Mouse (Mus musculus): ENCODE results near the gene 1110059E24Rik. TPM values are rescaled to one million over a fixed set of nuclear protein-coding genes. Genes with fewer than 3 reads are reported as not detected.
"Not testable (repeated sequence)": the region's sequence is repeated elsewhere in the genome, so short reads cannot be mapped to it uniquely, and the experiment has no call there.

Gene 1110059E24Rik
- polyA plus RNA-seq, 1 experiment: 46.7 TPM

- H3K9me3 ChIP-seq (replicated peaks; ENCODE audit: control insufficient read depth, insufficient read depth, low read length, poor library complexity, severe bottlenecking): no peaks in the 10 kb centered on the region
- no peak overlapping the region for H3K9ac ChIP-seq (ENCODE audit: low read depth, poor library complexity, severe bottlenecking)
- H3K4me3 ChIP-seq (ENCODE audit: low read depth, low read length): no peak overlapping the region
- no peak overlapping the region for H3K27ac ChIP-seq (ENCODE audit: insufficient read depth, low read length)
- H3K36me3 ChIP-seq (ENCODE audit: control insufficient read depth, insufficient read depth, low read length, poor library complexity, severe bottlenecking): no peaks in the 10 kb centered on the region
- no peak for TF ChIP-seq EP300 (IDR thresholded peaks at IDR 0.05; ENCODE audit: insufficient read depth, low read depth, low read length)
- TF ChIP-seq CTCF (IDR thresholded peaks at IDR 0.05; ENCODE audit: low read depth, low read length): no peak
- no peak for TF ChIP-seq POLR2A (IDR thresholded peaks at IDR 0.05; ENCODE audit: insufficient read depth, low read length)
- H3K27me3 ChIP-seq (ENCODE audit: control insufficient read depth, insufficient read depth, low read length, poor library complexity, severe bottlenecking): no peaks in the 10 kb centered on the region
- no peaks in the 10 kb centered on the region for H3K4me1 ChIP-seq (ENCODE audit: control insufficient read depth, insufficient read depth, low read length)
Observed at GRCm38 (mm10) chr19:21629501-21629900, 23.3 kb downstream of the 1110059E24Rik start.

GRCm38 (mm10) chr19:21629030-21629429, 23.7 kb downstream of the 1110059E24Rik start:
- TF ChIP-seq POLR2A (IDR thresholded peaks at IDR 0.05; ENCODE audit: insufficient read depth, low read length) (no peak), EP300 (IDR thresholded peaks at IDR 0.05; ENCODE audit: insufficient read depth, low read depth, low read length) (no peak), CTCF (IDR thresholded peaks at IDR 0.05; ENCODE audit: low read depth, low read length) (no peak)
- H3K27ac ChIP-seq (ENCODE audit: insufficient read depth, low read length): no peak overlapping the region
- H3K4me3 ChIP-seq (ENCODE audit: low read depth, low read length): no peak overlapping the region
- no peaks in the 10 kb centered on the region for H3K27me3 ChIP-seq (ENCODE audit: control insufficient read depth, insufficient read depth, low read length, poor library complexity, severe bottlenecking)
- H3K36me3 ChIP-seq (ENCODE audit: control insufficient read depth, insufficient read depth, low read length, poor library complexity, severe bottlenecking): no peaks in the 10 kb centered on the region
- no peak overlapping the region for H3K9ac ChIP-seq (ENCODE audit: low read depth, poor library complexity, severe bottlenecking)
- no peaks in the 10 kb centered on the region for H3K4me1 ChIP-seq (ENCODE audit: control insufficient read depth, insufficient read depth, low read length)
- no peaks in the 10 kb centered on the region for H3K9me3 ChIP-seq (replicated peaks; ENCODE audit: control insufficient read depth, insufficient read depth, low read length, poor library complexity, severe bottlenecking)

DNA sequence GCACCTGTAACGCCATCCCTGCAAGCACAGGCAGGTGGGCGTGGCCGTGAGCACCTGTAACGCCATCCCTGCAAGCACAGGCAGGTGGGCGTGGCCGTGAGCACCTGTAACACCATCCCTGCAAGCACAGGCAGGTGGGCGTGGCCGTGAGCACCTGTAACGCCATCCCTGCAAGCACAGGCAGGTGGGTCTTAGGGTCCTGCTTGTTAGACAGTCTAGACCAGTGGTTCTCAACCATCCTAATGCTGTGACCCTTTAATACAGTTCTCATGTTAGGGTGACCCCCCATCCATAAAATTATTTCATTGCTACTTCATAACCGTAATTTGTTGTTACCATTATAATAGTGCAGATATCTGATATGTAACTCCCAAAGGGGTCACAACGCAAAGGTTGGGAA, 24.3 kb downstream of the 1110059E24Rik start:
- H3K9me3 ChIP-seq (replicated peaks; ENCODE audit: control insufficient read depth, insufficient read depth, low read length, poor library complexity, severe bottlenecking); H3K27ac ChIP-seq (ENCODE audit: insufficient read depth, low read length); H3K4me3 ChIP-seq (ENCODE audit: low read depth, low read length); H3K36me3 ChIP-seq (ENCODE audit: control insufficient read depth, insufficient read depth, low read length, poor library complexity, severe bottlenecking); H3K4me1 ChIP-seq (ENCODE audit: control insufficient read depth, insufficient read depth, low read length); H3K9ac ChIP-seq (ENCODE audit: low read depth, poor library complexity, severe bottlenecking); H3K27me3 ChIP-seq (ENCODE audit: control insufficient read depth, insufficient read depth, low read length, poor library complexity, severe bottlenecking): not testable (repeated sequence)

DNA sequence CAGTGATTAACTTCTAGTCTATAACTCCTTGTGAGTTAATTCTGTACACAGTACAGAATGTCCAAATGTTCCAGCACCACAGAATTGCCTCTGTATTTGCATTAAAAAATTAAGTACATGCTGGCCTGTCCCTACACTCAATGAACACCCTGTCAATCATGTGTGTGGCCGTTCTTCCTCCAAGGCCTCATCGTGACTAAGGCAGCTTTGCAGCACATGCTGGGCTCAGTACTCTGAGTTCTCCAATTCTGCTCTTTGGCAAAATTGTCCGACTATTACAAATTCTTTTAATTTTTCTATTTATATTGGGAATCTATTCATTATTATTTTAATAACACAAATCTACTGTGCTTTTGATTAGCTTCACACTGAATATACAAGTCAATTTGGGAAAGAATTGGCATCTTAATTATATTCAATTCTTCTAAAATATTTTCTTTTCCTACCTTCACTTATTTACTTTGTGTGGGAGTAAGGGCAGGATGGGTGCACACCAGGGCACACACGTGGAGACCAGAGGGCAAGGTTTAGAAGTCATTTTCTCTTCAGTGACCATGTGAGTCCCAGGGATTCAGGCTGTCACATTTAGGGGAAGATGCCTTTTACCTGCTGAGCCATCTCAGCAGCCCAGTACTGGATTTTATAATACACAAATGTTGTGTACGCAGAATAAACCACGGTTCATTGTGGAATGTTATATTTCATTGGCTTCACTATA, 26.3 kb downstream of the 1110059E24Rik start:
- no peak for TF ChIP-seq POLR2A (IDR thresholded peaks at IDR 0.05; ENCODE audit: insufficient read depth, low read length)
- H3K4me1 ChIP-seq (ENCODE audit: control insufficient read depth, insufficient read depth, low read length): no peaks in the 10 kb centered on the region

GRCm38 (mm10) chr19:21624148-21624535, 28.6 kb downstream of the 1110059E24Rik start:
- Histone ChIP-seq H3K9ac (ENCODE audit: low read depth, poor library complexity, severe bottlenecking) (no peak overlapping the region), H3K27me3 (ENCODE audit: control insufficient read depth, insufficient read depth, low read length, poor library complexity, severe bottlenecking) (no peaks in the 10 kb centered on the region), H3K36me3 (ENCODE audit: control insufficient read depth, insufficient read depth, low read length, poor library complexity, severe bottlenecking) (no peaks in the 10 kb centered on the region), H3K4me1 (ENCODE audit: control insufficient read depth, insufficient read depth, low read length) (no peaks in the 10 kb centered on the region), H3K4me3 (ENCODE audit: low read depth, low read length) (no peak overlapping the region), H3K27ac (ENCODE audit: insufficient read depth, low read length) (no peak overlapping the region), H3K9me3 (replicated peaks; ENCODE audit: control insufficient read depth, insufficient read depth, low read length, poor library complexity, severe bottlenecking) (no peaks in the 10 kb centered on the region)
- TF ChIP-seq EP300 (IDR thresholded peaks at IDR 0.05; ENCODE audit: insufficient read depth, low read depth, low read length) (no peak), POLR2A (IDR thresholded peaks at IDR 0.05; ENCODE audit: insufficient read depth, low read length) (no peak)

More for the DNA sequence above, 26.3 kb downstream of the 1110059E24Rik start:
- H3K9ac ChIP-seq (ENCODE audit: low read depth, poor library complexity, severe bottlenecking): no peak overlapping the region
- no peak overlapping the region for H3K4me3 ChIP-seq (ENCODE audit: low read depth, low read length)
- H3K9me3 ChIP-seq (replicated peaks; ENCODE audit: control insufficient read depth, insufficient read depth, low read length, poor library complexity, severe bottlenecking): no peaks in the 10 kb centered on the region
- H3K36me3 ChIP-seq (ENCODE audit: control insufficient read depth, insufficient read depth, low read length, poor library complexity, severe bottlenecking): no peaks in the 10 kb centered on the region
- H3K27me3 ChIP-seq (ENCODE audit: control insufficient read depth, insufficient read depth, low read length, poor library complexity, severe bottlenecking): no peaks in the 10 kb centered on the region
- no peak overlapping the region for H3K27ac ChIP-seq (ENCODE audit: insufficient read depth, low read length)

GRCm38 (mm10) chr19:21623410-21624147, 29.2 kb downstream of the 1110059E24Rik start:
- Histone ChIP-seq H3K4me3 (ENCODE audit: low read depth, low read length) (no peak overlapping the region), H3K27me3 (ENCODE audit: control insufficient read depth, insufficient read depth, low read length, poor library complexity, severe bottlenecking) (no peaks in the 10 kb centered on the region), H3K27ac (ENCODE audit: insufficient read depth, low read length) (no peak overlapping the region), H3K9me3 (replicated peaks; ENCODE audit: control insufficient read depth, insufficient read depth, low read length, poor library complexity, severe bottlenecking) (no peaks in the 10 kb centered on the region), H3K9ac (ENCODE audit: low read depth, poor library complexity, severe bottlenecking) (no peak overlapping the region), H3K36me3 (ENCODE audit: control insufficient read depth, insufficient read depth, low read length, poor library complexity, severe bottlenecking) (no peaks in the 10 kb centered on the region), H3K4me1 (ENCODE audit: control insufficient read depth, insufficient read depth, low read length) (no peaks in the 10 kb centered on the region)
- TF ChIP-seq CTCF (IDR thresholded peaks at IDR 0.05; ENCODE audit: low read depth, low read length) (no peak), EP300 (IDR thresholded peaks at IDR 0.05; ENCODE audit: insufficient read depth, low read depth, low read length) (no peak), POLR2A (IDR thresholded peaks at IDR 0.05; ENCODE audit: insufficient read depth, low read length) (no peak)
